Mouse (Mus musculus) hindbrain, embryonic 11.5 days (tissue): ENCODE data around the gene Rbm24. TPM values are rescaled to one million over a fixed set of nuclear protein-coding genes. Genes with fewer than 3 reads are reported as not detected.

ENCODE experiments used
- polyA plus RNA-seq: library from polyadenylated mRNA; unstranded; fragments of >200 nt; fragmentation: Nextera tagmentation; extraction: Ambion mirVana; gene quantifications from 2 replicates; pipeline ENCODE4 v1.2.1, GENCODE M21; 2014

The Rbm24 gene
- polyA plus RNA-seq, 1 experiment from 2014 or later = 2.5 TPM

Other genes with a start within 250 kb of the Rbm24 start
- 0.14 TPM in 1 of 2 replicates, not detected in the other for gene Stmnd1, start 144.7 kb upstream of the Rbm24 start, polyA plus RNA-seq
- 7.1 TPM in 2 replicates for gene Cap2, start 83.4 kb downstream of the Rbm24 start, polyA plus RNA-seq